Mouse (Mus musculus) bone marrow macrophage, adult 2 months (primary cell): Measurements from ENCODE around the gene Hspa1a.

Experiments
- CTCF ChIP-seq: IDR thresholded peaks from 2 replicates; pipeline ENCODE4 v1.5.1; 2012; ENCODE audit warnings: low read depth, mild to moderate bottlenecking, low read length, moderate library complexity
- POLR2A ChIP-seq: IDR thresholded peaks from 2 replicates; pipeline ENCODE4 v1.6.1; 2012; ENCODE audit warnings: mild to moderate bottlenecking, low read depth, low read length, borderline replicate concordance

DNA sequence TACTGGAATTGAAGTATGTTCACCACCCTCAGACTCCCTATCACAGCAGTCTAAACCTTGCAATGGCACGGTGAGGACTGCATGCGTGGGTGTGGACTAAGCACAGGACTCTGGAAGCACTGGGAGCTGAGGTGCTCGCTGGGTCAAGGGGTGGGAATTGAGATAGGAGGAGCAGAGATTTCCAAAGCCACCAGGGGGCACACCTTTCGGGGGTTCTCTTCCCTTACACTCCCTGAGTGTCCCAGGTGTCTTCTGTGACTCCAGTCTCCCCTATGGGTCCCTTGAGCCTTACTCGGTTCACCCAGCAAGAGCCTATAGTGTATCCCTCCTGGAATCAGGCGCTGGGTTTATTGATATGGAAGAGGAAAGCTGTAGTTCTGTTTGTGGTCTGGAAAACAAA, 49.0 kb downstream of the Hspa1a start:
- peak; percentile 8; the same call in 1 of the 2 replicates for TF ChIP-seq CTCF
- no peak for TF ChIP-seq POLR2A
